Mouse (Mus musculus): ENCODE measurements at regions not wholly inside any gene's neighbourhood (a gene's known extent, or its start where the extent isn't known, plus 50 kb on each side); places are given as distances from the start of the nearest gene placed in this dataset.

DNA sequence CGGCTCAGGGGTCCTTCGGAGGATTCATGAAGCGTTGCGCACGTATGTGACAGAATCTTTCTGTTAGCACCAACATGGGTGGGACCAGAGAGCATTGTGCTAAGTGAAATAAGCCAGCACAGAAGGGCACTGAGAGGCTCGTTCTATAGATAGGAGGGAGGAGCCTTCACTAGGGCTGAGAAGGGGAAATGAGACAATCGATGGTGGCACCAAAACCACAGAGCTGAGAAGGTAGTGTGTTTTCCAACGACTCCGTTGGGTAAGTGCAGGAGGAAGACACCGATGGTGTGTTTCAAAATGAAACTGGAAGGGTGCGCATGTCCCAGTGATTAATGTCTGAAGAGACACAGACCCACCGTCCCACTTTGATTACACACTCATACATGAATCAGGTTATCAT is 54.7 kb upstream of the Krtap11-1 start:
- no peak for DNase-seq (ENCODE audit: low spot score)

DNA sequence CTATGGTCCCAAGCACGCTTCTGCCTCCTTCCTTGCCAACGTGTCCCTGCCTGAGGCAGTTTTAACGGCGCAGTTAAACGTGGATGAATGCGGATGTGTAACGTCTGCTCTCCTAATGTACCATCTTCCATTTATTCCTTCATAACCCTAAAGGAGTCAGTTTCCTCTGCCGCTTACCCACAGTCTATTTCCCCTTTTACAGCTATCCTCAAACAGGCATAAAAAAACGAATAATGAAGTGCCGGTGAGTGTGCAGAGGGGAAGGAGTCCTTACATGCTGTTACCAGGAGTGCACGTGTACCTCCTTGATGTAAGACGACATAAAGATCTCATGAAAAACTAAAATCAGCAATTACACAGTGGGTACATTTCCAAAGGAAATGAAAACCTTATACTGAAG is 54.3 kb upstream of the Krtap11-1 start:
- no peak for DNase-seq (ENCODE audit: low spot score)

Measured in testis, postnatal 14 days (tissue).